ENCODE assay signal across 25 mouse cellular contexts in the genomic region with DNA sequence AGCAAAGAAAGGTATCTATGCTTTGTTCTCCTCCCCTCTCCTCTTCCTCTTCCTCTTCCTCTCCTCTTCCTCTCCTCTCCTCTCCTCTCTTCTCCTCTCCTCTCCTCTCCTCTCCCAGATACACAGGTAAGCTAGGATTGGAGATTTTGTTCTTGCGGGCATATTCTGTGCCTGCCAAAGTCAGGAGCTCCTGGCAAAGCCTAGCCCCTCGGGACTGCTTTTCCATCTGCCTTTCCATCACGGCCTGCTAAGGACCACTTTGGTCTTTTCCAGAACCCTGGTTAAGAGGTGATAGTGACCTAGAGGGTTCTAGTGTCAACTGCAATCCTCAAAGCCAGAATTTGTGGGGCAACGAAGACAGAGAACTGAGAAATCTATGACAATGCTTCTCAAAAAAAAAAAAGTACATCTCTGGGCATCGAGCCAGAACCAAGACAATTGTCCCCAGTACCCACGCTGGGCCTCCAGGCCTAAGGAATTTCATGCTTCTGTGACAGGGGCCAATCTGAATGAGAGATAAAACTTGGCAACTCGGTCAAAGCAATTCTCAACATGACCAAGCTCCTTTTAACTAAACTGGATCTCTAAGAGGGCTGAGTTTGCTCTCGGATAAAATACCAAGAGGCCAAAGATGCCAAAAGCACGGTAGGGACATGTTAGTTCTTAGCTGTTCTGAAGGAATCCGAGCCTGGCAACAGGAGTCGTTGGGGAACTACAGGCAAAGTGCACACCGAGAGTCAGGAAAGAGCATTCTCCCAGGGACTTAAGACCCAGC. TPM values are rescaled to one million over a fixed set of nuclear protein-coding genes. Genes with fewer than 3 reads are reported as not detected.
DNase-seq lines count a peak whose midpoint lies in the region; ATAC-seq lines count a peak whose summit lies in the region.
"Had no signal": no experiment of that assay in that cellular context is flagged by ENCODE, and none has a peak within 500 bp of the region (broad histone marks: within the 10 kb centered on the region; RNA-seq: fewer than 3 reads in every experiment).

No protein-coding gene starts in this region.

- peak; percentile 65 for DNase-seq in embryonic facial prominence, embryonic 14.5 days (ENCODE audit: low spot score)
- no peak for DNase-seq in embryonic facial prominence, embryonic 10.5 days (ENCODE audit: low spot score)
- DNase-seq in lung, postnatal 25 days (ENCODE audit: low spot score), result no peak
- DNase-seq in adipocyte (ENCODE audit: low spot score), result peak; percentile 22
- no peak for DNase-seq in left cerebral cortex, adult 8-10 months (ENCODE audit: low spot score in 2 of 2)
- no peak for DNase-seq in T-cell, adult 2 months (ENCODE audit: low spot score)
- DNase-seq: gastrocnemius, postnatal 36 days; kidney, adult 2 months; kidney, postnatal 25 days; right cerebral cortex, adult 18-20 months; spleen, adult 18-20 months had no signal

- WGBS in embryonic facial prominence, embryonic 14.5 days, result 66% methylated on average over 12 of the region's 12 CpGs
- 85% methylated on average over 12 of the region's 12 CpGs for WGBS in embryonic facial prominence, embryonic 10.5 days
- WGBS in lung, embryonic 16.5 days, result 45% methylated on average over 12 of the region's 12 CpGs
- 55% methylated on average over 12 of the region's 12 CpGs for WGBS in embryonic facial prominence, embryonic 15.5 days

- no peak overlapping the region for H3K4me2 ChIP-seq in embryonic facial prominence, embryonic 14.5 days (ENCODE audit: low read depth, low read length)
- H3K4me2 ChIP-seq in lung, embryonic 16.5 days (ENCODE audit: low read depth, low read length), result no peak overlapping the region
- no peak overlapping the region for H3K4me2 ChIP-seq in embryonic facial prominence, embryonic 15.5 days (replicated peaks)
- H3K4me2 ChIP-seq: embryonic facial prominence, embryonic 13.5 days; forebrain, embryonic 12.5 days; hindbrain, embryonic 15.5 days; liver, embryonic 12.5 days had no signal

- H3K9me3 ChIP-seq in embryonic facial prominence, embryonic 14.5 days (ENCODE audit: control insufficient read depth, low read length), result no peaks in the 10 kb centered on the region
- no peaks in the 10 kb centered on the region for H3K9me3 ChIP-seq in embryonic facial prominence, embryonic 10.5 days
- no peaks in the 10 kb centered on the region for H3K9me3 ChIP-seq in lung, embryonic 16.5 days (ENCODE audit: control insufficient read depth, low read length)
- no peaks in the 10 kb centered on the region for H3K9me3 ChIP-seq in embryonic facial prominence, embryonic 15.5 days (replicated peaks)
- H3K9me3 ChIP-seq: embryonic facial prominence, embryonic 13.5 days; forebrain, embryonic 12.5 days; hindbrain, embryonic 15.5 days; limb, embryonic 10.5 days; liver, embryonic 12.5 days had no signal

- H3K27me3 ChIP-seq in embryonic facial prominence, embryonic 14.5 days (replicated peaks; ENCODE audit: control insufficient read depth, insufficient read depth, low read length), result no peaks in the 10 kb centered on the region
- H3K27me3 ChIP-seq in embryonic facial prominence, embryonic 10.5 days (replicated peaks; ENCODE audit: low read depth, poor library complexity, severe bottlenecking), result no peaks in the 10 kb centered on the region
- H3K27me3 ChIP-seq in lung, embryonic 16.5 days (ENCODE audit: control insufficient read depth, insufficient read depth, low read depth, low read length), result no peaks in the 10 kb centered on the region
- H3K27me3 ChIP-seq in embryonic facial prominence, embryonic 15.5 days, result no peaks in the 10 kb centered on the region
- H3K27me3 ChIP-seq: embryonic facial prominence, embryonic 13.5 days; forebrain, embryonic 12.5 days; hindbrain, embryonic 15.5 days; liver, embryonic 12.5 days; Patski had no signal

- H3K4me1 ChIP-seq in embryonic facial prominence, embryonic 14.5 days (ENCODE audit: control insufficient read depth, insufficient read depth, low read length), result no peaks in the 10 kb centered on the region
- no peaks in the 10 kb centered on the region for H3K4me1 ChIP-seq in embryonic facial prominence, embryonic 10.5 days
- H3K4me1 ChIP-seq in lung, embryonic 16.5 days (replicated peaks; ENCODE audit: control insufficient read depth, insufficient read depth, low read length), result peaks cover 5% of the 10 kb centered on the region; the same call in 1 of the 2 replicates
- H3K4me1 ChIP-seq in embryonic facial prominence, embryonic 15.5 days, result no peaks in the 10 kb centered on the region
- H3K4me1 ChIP-seq: embryonic facial prominence, embryonic 13.5 days; forebrain, embryonic 12.5 days; hindbrain, embryonic 15.5 days; limb, embryonic 10.5 days; liver, embryonic 12.5 days had no signal

- H3K4me3 ChIP-seq in embryonic facial prominence, embryonic 14.5 days (ENCODE audit: low read depth, low read length), result no peak overlapping the region
- H3K4me3 ChIP-seq in embryonic facial prominence, embryonic 10.5 days, result no peak overlapping the region
- no peak overlapping the region for H3K4me3 ChIP-seq in lung, embryonic 16.5 days (ENCODE audit: low read length)
- H3K4me3 ChIP-seq in embryonic facial prominence, embryonic 15.5 days (replicated peaks), result no peak overlapping the region
- H3K4me3 ChIP-seq: embryonic facial prominence, embryonic 13.5 days; forebrain, embryonic 12.5 days; hindbrain, embryonic 15.5 days; limb, embryonic 10.5 days; liver, embryonic 12.5 days had no signal

- no peak overlapping the region for H3K27ac ChIP-seq in embryonic facial prominence, embryonic 14.5 days (replicated peaks; ENCODE audit: low read depth, low read length)
- H3K27ac ChIP-seq in embryonic facial prominence, embryonic 10.5 days (replicated peaks), result no peak overlapping the region
- H3K27ac ChIP-seq in lung, embryonic 16.5 days (ENCODE audit: low read length), result peak overlapping the region; percentile 41
- peak overlapping the region; percentile 48 for H3K27ac ChIP-seq in embryonic facial prominence, embryonic 15.5 days (replicated peaks)
- H3K27ac ChIP-seq: forebrain, embryonic 12.5 days; hindbrain, embryonic 15.5 days; limb, embryonic 10.5 days; liver, embryonic 12.5 days had no signal

- H3K9ac ChIP-seq in embryonic facial prominence, embryonic 14.5 days (ENCODE audit: low read depth, low read length), result no peak overlapping the region
- no peak overlapping the region for H3K9ac ChIP-seq in lung, embryonic 16.5 days (ENCODE audit: low read length)
- H3K9ac ChIP-seq in embryonic facial prominence, embryonic 15.5 days, result no peak overlapping the region
- H3K9ac ChIP-seq: embryonic facial prominence, embryonic 13.5 days; forebrain, embryonic 12.5 days; hindbrain, embryonic 15.5 days; liver, embryonic 12.5 days had no signal

- ATAC-seq in embryonic facial prominence, embryonic 14.5 days (ENCODE audit: low read depth), result no peak
- ATAC-seq in lung, embryonic 16.5 days (ENCODE audit: low read depth), result no peak
- no peak for ATAC-seq in embryonic facial prominence, embryonic 15.5 days (ENCODE audit: insufficient number of reproducible peaks, low FRiP score, low TSS enrichment, low read depth)
- ATAC-seq: liver, embryonic 12.5 days; Patski had no signal

- H3K36me3 ChIP-seq in embryonic facial prominence, embryonic 14.5 days (ENCODE audit: control insufficient read depth, insufficient read depth, low read length), result no peaks in the 10 kb centered on the region
- H3K36me3 ChIP-seq in embryonic facial prominence, embryonic 10.5 days (replicated peaks), result no peaks in the 10 kb centered on the region
- H3K36me3 ChIP-seq in lung, embryonic 16.5 days (ENCODE audit: control insufficient read depth, insufficient read depth, low read length), result no peaks in the 10 kb centered on the region
- no peaks in the 10 kb centered on the region for H3K36me3 ChIP-seq in embryonic facial prominence, embryonic 15.5 days
- H3K36me3 ChIP-seq: embryonic facial prominence, embryonic 13.5 days; forebrain, embryonic 12.5 days; hindbrain, embryonic 15.5 days; limb, embryonic 10.5 days; liver, embryonic 12.5 days had no signal

RNA-seq across cellular contexts. Expression of gene Krt31, which starts 16.1 kb away (rescaled TPM):
- 0.30 and 1.3 TPM in 2 replicates for polyA plus RNA-seq in embryonic facial prominence, embryonic 14.5 days (2014; fragmentation: Nextera tagmentation; extraction: Ambion mirVana)
- not detected in 2 replicates for polyA plus RNA-seq in embryonic facial prominence, embryonic 10.5 days (2016; fragmentation: Nextera tagmentation; extraction: Ambion mirVana)
- polyA plus RNA-seq in lung, embryonic 16.5 days (2015; fragmentation: Nextera tagmentation; extraction: Ambion mirVana), result 0.10 and 0.21 TPM in 2 replicates
- polyA plus RNA-seq in embryonic facial prominence, embryonic 15.5 days (2015; fragmentation: Nextera tagmentation; extraction: Ambion mirVana), result 5.9 and 13.8 TPM in 2 replicates
- total RNA-seq in left cerebral cortex, adult 8-10 months (2022), result not detected
- total RNA-seq: adrenal gland, adult 18-20 months; common myeloid progenitor, adult 5-6 weeks; gastrocnemius, postnatal 36 days; layer of hippocampus, postnatal 10 days; megakaryocyte progenitor cell, adult 5-6 weeks had no signal
- polyA plus RNA-seq: embryonic facial prominence, embryonic 13.5 days; forebrain, embryonic 12.5 days; heart, embryonic 14.5 days; hindbrain, embryonic 15.5 days; kidney, adult 2 months; limb, embryonic 10.5 days; liver, embryonic 12.5 days; neural tube, embryonic 14.5 days; Patski had no signal

RNA-seq across cellular contexts. Expression of gene Krt32, which starts 21.6 kb away (rescaled TPM):
- 0.79 and 1.4 TPM in 2 replicates for polyA plus RNA-seq in embryonic facial prominence, embryonic 14.5 days (2014; fragmentation: Nextera tagmentation; extraction: Ambion mirVana)
- not detected in 2 replicates for polyA plus RNA-seq in embryonic facial prominence, embryonic 10.5 days (2016; fragmentation: Nextera tagmentation; extraction: Ambion mirVana)
- not detected in 2 replicates for polyA plus RNA-seq in lung, embryonic 16.5 days (2015; fragmentation: Nextera tagmentation; extraction: Ambion mirVana)
- 6.4 and 7.2 TPM in 2 replicates for polyA plus RNA-seq in embryonic facial prominence, embryonic 15.5 days (2015; fragmentation: Nextera tagmentation; extraction: Ambion mirVana)
- total RNA-seq in left cerebral cortex, adult 8-10 months (2022), result not detected
- total RNA-seq: adrenal gland, adult 18-20 months; common myeloid progenitor, adult 5-6 weeks; gastrocnemius, postnatal 36 days; layer of hippocampus, postnatal 10 days; megakaryocyte progenitor cell, adult 5-6 weeks had no signal
- polyA plus RNA-seq: forebrain, embryonic 12.5 days; heart, embryonic 14.5 days; hindbrain, embryonic 15.5 days; kidney, adult 2 months; limb, embryonic 10.5 days; liver, embryonic 12.5 days; neural tube, embryonic 14.5 days; Patski had no signal

RNA-seq across cellular contexts. Expression of gene Krt34, which starts 25.1 kb away (rescaled TPM):
- polyA plus RNA-seq in embryonic facial prominence, embryonic 14.5 days (2014; fragmentation: Nextera tagmentation; extraction: Ambion mirVana), result 0.40 TPM in 1 of 2 replicates, not detected in the other
- not detected in 2 replicates for polyA plus RNA-seq in embryonic facial prominence, embryonic 10.5 days (2016; fragmentation: Nextera tagmentation; extraction: Ambion mirVana)
- 0.21 and 0.44 TPM in 2 replicates for polyA plus RNA-seq in lung, embryonic 16.5 days (2015; fragmentation: Nextera tagmentation; extraction: Ambion mirVana)
- 3.6 and 7.8 TPM in 2 replicates for polyA plus RNA-seq in embryonic facial prominence, embryonic 15.5 days (2015; fragmentation: Nextera tagmentation; extraction: Ambion mirVana)
- not detected for total RNA-seq in left cerebral cortex, adult 8-10 months (2022)
- total RNA-seq: adrenal gland, adult 18-20 months; common myeloid progenitor, adult 5-6 weeks; gastrocnemius, postnatal 36 days; layer of hippocampus, postnatal 10 days; megakaryocyte progenitor cell, adult 5-6 weeks had no signal
- polyA plus RNA-seq: embryonic facial prominence, embryonic 13.5 days; forebrain, embryonic 12.5 days; heart, embryonic 14.5 days; hindbrain, embryonic 15.5 days; kidney, adult 2 months; limb, embryonic 10.5 days; liver, embryonic 12.5 days; neural tube, embryonic 14.5 days; Patski had no signal

RNA-seq across cellular contexts. Expression of gene Krt35, which starts 29.6 kb away (rescaled TPM):
- 1.5 and 2.9 TPM in 2 replicates for polyA plus RNA-seq in embryonic facial prominence, embryonic 14.5 days (2014; fragmentation: Nextera tagmentation; extraction: Ambion mirVana)
- polyA plus RNA-seq in embryonic facial prominence, embryonic 10.5 days (2016; fragmentation: Nextera tagmentation; extraction: Ambion mirVana), result not detected in 2 replicates
- not detected in 2 replicates for polyA plus RNA-seq in lung, embryonic 16.5 days (2015; fragmentation: Nextera tagmentation; extraction: Ambion mirVana)
- polyA plus RNA-seq in embryonic facial prominence, embryonic 15.5 days (2015; fragmentation: Nextera tagmentation; extraction: Ambion mirVana), result 23.0 and 37.6 TPM in 2 replicates
- total RNA-seq in left cerebral cortex, adult 8-10 months (2022), result not detected
- total RNA-seq: adrenal gland, adult 18-20 months; common myeloid progenitor, adult 5-6 weeks; gastrocnemius, postnatal 36 days; layer of hippocampus, postnatal 10 days; megakaryocyte progenitor cell, adult 5-6 weeks had no signal
- polyA plus RNA-seq: forebrain, embryonic 12.5 days; heart, embryonic 14.5 days; hindbrain, embryonic 15.5 days; kidney, adult 2 months; liver, embryonic 12.5 days; neural tube, embryonic 14.5 days; Patski had no signal

RNA-seq across cellular contexts. Expression of gene Krt33b, which starts 36.8 kb away (rescaled TPM):
- 0.96 and 1.3 TPM in 2 replicates for polyA plus RNA-seq in embryonic facial prominence, embryonic 14.5 days (2014; fragmentation: Nextera tagmentation; extraction: Ambion mirVana)
- polyA plus RNA-seq in embryonic facial prominence, embryonic 10.5 days (2016; fragmentation: Nextera tagmentation; extraction: Ambion mirVana), result not detected in 2 replicates
- polyA plus RNA-seq in lung, embryonic 16.5 days (2015; fragmentation: Nextera tagmentation; extraction: Ambion mirVana), result not detected in 2 replicates
- 7.3 and 17.9 TPM in 2 replicates for polyA plus RNA-seq in embryonic facial prominence, embryonic 15.5 days (2015; fragmentation: Nextera tagmentation; extraction: Ambion mirVana)
- not detected for total RNA-seq in left cerebral cortex, adult 8-10 months (2022)
- total RNA-seq: adrenal gland, adult 18-20 months; common myeloid progenitor, adult 5-6 weeks; gastrocnemius, postnatal 36 days; layer of hippocampus, postnatal 10 days; megakaryocyte progenitor cell, adult 5-6 weeks had no signal
- polyA plus RNA-seq: embryonic facial prominence, embryonic 13.5 days; forebrain, embryonic 12.5 days; heart, embryonic 14.5 days; hindbrain, embryonic 15.5 days; kidney, adult 2 months; limb, embryonic 10.5 days; liver, embryonic 12.5 days; neural tube, embryonic 14.5 days had no signal

Comparison
In these comparisons a context has a peak if more than half of its experiments do, and no peak if none do; other contexts are left out.
1. DNase-seq: peak in embryonic facial prominence, embryonic 14.5 days (single experiment) and adipocyte (single experiment); none in embryonic facial prominence, embryonic 10.5 days (single experiment), lung, postnatal 25 days (single experiment), left cerebral cortex, adult 8-10 months (0 of 2) and T-cell, adult 2 months (single experiment).
2. H3K27ac ChIP-seq: peak in lung, embryonic 16.5 days (single experiment) and embryonic facial prominence, embryonic 15.5 days (single experiment); none in embryonic facial prominence, embryonic 14.5 days (single experiment) and embryonic facial prominence, embryonic 10.5 days (single experiment).